Mouse (Mus musculus) Muller cell, postnatal 12 days (primary cell): ENCODE measurements around the gene Cxcl12.

Experiments
- DNase-seq: peaks from one replicate; pipeline ENCODE4 v3.0.0-alpha.2; 2015; ENCODE audit errors: inconsistent ontology term

The Cxcl12 gene

GRCm38 (mm10) chr6:117168321-117169011 lies at the start of gene Cxcl12:
Cxcl12 (plus strand) TSS chr6:117168535.
- DNase-seq = peak; percentile 88

GRCm38 (mm10) chr6:117122074-117122473 lies 46.3 kb upstream of the Cxcl12 start:
- no peak for DNase-seq

GRCm38 (mm10) chr6:117126356-117126755 lies 42.0 kb upstream of the Cxcl12 start:
- DNase-seq = no peak

GRCm38 (mm10) chr6:117129443-117129842 lies 38.9 kb upstream of the Cxcl12 start:
- no peak for DNase-seq

- no peak for DNase-seq
These were observed 37.6 kb upstream of the Cxcl12 start for GRCm38 (mm10) chr6:117130680-117131111.

GRCm38 (mm10) chr6:117134526-117134925 lies 33.8 kb upstream of the Cxcl12 start:
- DNase-seq = no peak

- no peak for DNase-seq
These were observed 30.6 kb upstream of the Cxcl12 start for GRCm38 (mm10) chr6:117137735-117138134.

- no peak for DNase-seq
These were observed 27.4 kb upstream of the Cxcl12 start for GRCm38 (mm10) chr6:117140907-117141306.

- no peak for DNase-seq
These were observed 21.4 kb upstream of the Cxcl12 start for GRCm38 (mm10) chr6:117146951-117147350.

GRCm38 (mm10) chr6:117151484-117152149 lies 16.7 kb upstream of the Cxcl12 start:
- DNase-seq = no peak

GRCm38 (mm10) chr6:117153046-117153445 lies 15.3 kb upstream of the Cxcl12 start:
- DNase-seq = no peak

- no peak for DNase-seq
These were observed 11.5 kb upstream of the Cxcl12 start for GRCm38 (mm10) chr6:117156846-117157245.

GRCm38 (mm10) chr6:117159710-117160690 lies 8.3 kb upstream of the Cxcl12 start:
- DNase-seq = no peak

- DNase-seq = no peak
These were observed 4.8 kb upstream of the Cxcl12 start for GRCm38 (mm10) chr6:117163486-117163885.

GRCm38 (mm10) chr6:117166581-117167425 lies 1.5 kb upstream of the Cxcl12 start:
- peak; percentile 85 for DNase-seq

GRCm38 (mm10) chr6:117167426-117167730 lies 957 bp upstream of the Cxcl12 start:
- DNase-seq = no peak

GRCm38 (mm10) chr6:117169051-117169909 lies 945 bp downstream of the Cxcl12 start:
- peak; percentile 42 for DNase-seq

- DNase-seq = peak; percentile 11
These were observed 1.8 kb downstream of the Cxcl12 start for GRCm38 (mm10) chr6:117169910-117170747.

GRCm38 (mm10) chr6:117172358-117172757 lies 4.0 kb downstream of the Cxcl12 start:
- DNase-seq = no peak
